ENCODE assay signal across 23 mouse cellular contexts in genomic region chr9:57168411-57168810, GRCm38 (mm10).
"Had no signal": no experiment of that assay in that cellular context is flagged by ENCODE, and none has a peak within 500 bp of the region (broad histone marks: within the 10 kb centered on the region; RNA-seq: fewer than 3 reads in every experiment).

No protein-coding gene starts in this region.

- ATAC-seq: hindbrain, postnatal 0 days; intestine, embryonic 16.5 days; liver, embryonic 12.5 days had no signal

- H3K9me3 ChIP-seq: heart, embryonic 12.5 days; hindbrain, embryonic 10.5 days; hindbrain, embryonic 12.5 days; limb, embryonic 13.5 days; limb, embryonic 15.5 days; liver, embryonic 12.5 days had no signal

- H3K4me3 ChIP-seq: gastrocnemius, adult 2 months; heart, adult 2 months; heart, embryonic 12.5 days; hindbrain, embryonic 10.5 days; hindbrain, embryonic 12.5 days; limb, embryonic 13.5 days; limb, embryonic 15.5 days; liver, embryonic 12.5 days had no signal

- H3K36me3 ChIP-seq: heart, embryonic 12.5 days; hindbrain, embryonic 10.5 days; hindbrain, embryonic 12.5 days; limb, embryonic 13.5 days; limb, embryonic 15.5 days; liver, embryonic 12.5 days had no signal

- H3K9ac ChIP-seq: heart, embryonic 12.5 days; hindbrain, embryonic 12.5 days; hindbrain, embryonic 14.5 days; limb, embryonic 13.5 days; limb, embryonic 15.5 days; liver, embryonic 12.5 days; liver, embryonic 14.5 days had no signal

- H3K27me3 ChIP-seq: heart, embryonic 12.5 days; hindbrain, embryonic 12.5 days; limb, embryonic 15.5 days had no signal

- H3K4me1 ChIP-seq: heart, embryonic 12.5 days; hindbrain, embryonic 10.5 days; hindbrain, embryonic 12.5 days; limb, embryonic 13.5 days; limb, embryonic 15.5 days; liver, embryonic 12.5 days had no signal

- DNase-seq: gastrocnemius, adult 2 months; gastrocnemius, postnatal 10 days; gastrocnemius, postnatal 25 days; heart, adult 2 months; heart, postnatal 10 days; heart, postnatal 4 days; kidney, adult 11 months; kidney, adult 2 months; kidney, postnatal 10 days; kidney, postnatal 36 days; layer of hippocampus, adult 9-11 months; layer of hippocampus, postnatal 36 days; left cerebral cortex, postnatal 4 days had no signal

- H3K27ac ChIP-seq: gastrocnemius, adult 2 months; heart, adult 2 months; hindbrain, embryonic 10.5 days; hindbrain, embryonic 12.5 days; hindbrain, embryonic 14.5 days; hindbrain, postnatal 0 days; limb, embryonic 13.5 days; limb, embryonic 15.5 days; liver, embryonic 12.5 days; liver, embryonic 14.5 days had no signal

- H3K4me2 ChIP-seq: heart, embryonic 12.5 days; hindbrain, embryonic 12.5 days; hindbrain, embryonic 14.5 days; limb, embryonic 13.5 days; limb, embryonic 15.5 days; liver, embryonic 12.5 days had no signal
